Mouse (Mus musculus): ENCODE data around the gene Spred2. TPM values are rescaled to one million over a fixed set of nuclear protein-coding genes. Genes with fewer than 3 reads are reported as not detected.

The Spred2 gene
- polyA plus RNA-seq, 1 experiment from 2014 or later, result 4.6 TPM

- Histone ChIP-seq H3K9ac (no peak overlapping the region), H3K36me3 (no peaks in the 10 kb centered on the region), H3K27me3 (no peaks in the 10 kb centered on the region), H3K27ac (no peak overlapping the region), H3K9me3 (replicated peaks) (no peaks in the 10 kb centered on the region), H3K4me1 (replicated peaks) (peaks cover 36% of the 10 kb centered on the region), H3K4me3 (no peak overlapping the region), H3K4me2 (no peak overlapping the region)
- no peak for ATAC-seq (replicated peaks; ENCODE audit: insufficient number of reproducible peaks, insufficient read depth, low FRiP score, low read depth)
- 90% methylated on average over 3 of the region's 3 CpGs for WGBS
Measured at GRCm38 (mm10) chr11:19959006-19959405, 34.8 kb downstream of the Spred2 start.

GRCm38 (mm10) chr11:19959897-19960296 is 35.7 kb downstream of the Spred2 start:
- no peak overlapping the region for H3K9ac ChIP-seq
- H3K4me3 ChIP-seq, result no peak overlapping the region
- no peak overlapping the region for H3K27ac ChIP-seq
- no peak for ATAC-seq (replicated peaks; ENCODE audit: insufficient number of reproducible peaks, insufficient read depth, low FRiP score, low read depth)
- H3K27me3 ChIP-seq, result no peaks in the 10 kb centered on the region
- H3K4me1 ChIP-seq (replicated peaks), result peaks cover 43% of the 10 kb centered on the region
- WGBS, result 68% methylated on average over 5 of the region's 5 CpGs
- no peaks in the 10 kb centered on the region for H3K9me3 ChIP-seq (replicated peaks)
- H3K4me2 ChIP-seq, result no peak overlapping the region
- no peaks in the 10 kb centered on the region for H3K36me3 ChIP-seq

GRCm38 (mm10) chr11:19960541-19960940 is 36.4 kb downstream of the Spred2 start:
- Histone ChIP-seq H3K9ac (no peak overlapping the region), H3K27me3 (no peaks in the 10 kb centered on the region), H3K27ac (no peak overlapping the region), H3K36me3 (no peaks in the 10 kb centered on the region), H3K4me3 (no peak overlapping the region), H3K4me2 (no peak overlapping the region), H3K4me1 (replicated peaks) (peaks cover 49% of the 10 kb centered on the region), H3K9me3 (replicated peaks) (no peaks in the 10 kb centered on the region)
- no peak for ATAC-seq (replicated peaks; ENCODE audit: insufficient number of reproducible peaks, insufficient read depth, low FRiP score, low read depth)
- 79% methylated on average over 3 of the region's 3 CpGs for WGBS

- 86% methylated on average over 6 of the region's 6 CpGs for WGBS
- ATAC-seq (replicated peaks; ENCODE audit: insufficient number of reproducible peaks, insufficient read depth, low FRiP score, low read depth), result no peak
- Histone ChIP-seq H3K27ac (no peak overlapping the region), H3K36me3 (no peaks in the 10 kb centered on the region), H3K9ac (no peak overlapping the region), H3K4me2 (no peak overlapping the region), H3K4me3 (no peak overlapping the region), H3K27me3 (no peaks in the 10 kb centered on the region), H3K4me1 (replicated peaks) (peaks cover 50% of the 10 kb centered on the region), H3K9me3 (replicated peaks) (no peaks in the 10 kb centered on the region)
Measured at GRCm38 (mm10) chr11:19961088-19961487, 36.9 kb downstream of the Spred2 start.

- Histone ChIP-seq H3K36me3 (no peaks in the 10 kb centered on the region), H3K27ac (0 out of 2 replicates have a peak overlapping the region, but pooled peaks have one; percentile 13), H3K4me1 (replicated peaks) (peaks cover 58% of the 10 kb centered on the region), H3K9me3 (replicated peaks) (no peaks in the 10 kb centered on the region), H3K4me2 (no peak overlapping the region), H3K4me3 (no peak overlapping the region), H3K9ac (no peak overlapping the region), H3K27me3 (no peaks in the 10 kb centered on the region)
- WGBS, result 62% methylated on average over 12 of the region's 12 CpGs
- ATAC-seq (replicated peaks; ENCODE audit: insufficient number of reproducible peaks, insufficient read depth, low FRiP score, low read depth), result no peak
Measured at GRCm38 (mm10) chr11:19961766-19962365, 37.7 kb downstream of the Spred2 start.

GRCm38 (mm10) chr11:19962796-19963195 is 38.6 kb downstream of the Spred2 start:
- H3K27ac ChIP-seq, result peak overlapping the region; percentile 41; the same call in 1 of the 2 replicates
- WGBS, result 13% methylated on average over 5 of the region's 5 CpGs
- no peak overlapping the region for H3K4me2 ChIP-seq
- H3K36me3 ChIP-seq, result no peaks in the 10 kb centered on the region
- no peak overlapping the region for H3K4me3 ChIP-seq
- H3K9me3 ChIP-seq (replicated peaks), result no peaks in the 10 kb centered on the region
- H3K27me3 ChIP-seq, result no peaks in the 10 kb centered on the region
- no peak overlapping the region for H3K9ac ChIP-seq
- ATAC-seq (replicated peaks; ENCODE audit: insufficient number of reproducible peaks, insufficient read depth, low FRiP score, low read depth), result 0 out of 2 replicates have a peak, but pooled peaks have one; percentile 31
- H3K4me1 ChIP-seq (replicated peaks), result peaks cover 65% of the 10 kb centered on the region

- peak overlapping the region; percentile 41 for H3K27ac ChIP-seq
- WGBS, result 25% methylated on average over 12 of the region's 12 CpGs
- no peaks in the 10 kb centered on the region for H3K9me3 ChIP-seq (replicated peaks)
- ATAC-seq (replicated peaks; ENCODE audit: insufficient number of reproducible peaks, insufficient read depth, low FRiP score, low read depth), result 0 out of 2 replicates have a peak, but pooled peaks have one; percentile 27
- no peaks in the 10 kb centered on the region for H3K27me3 ChIP-seq
- no peaks in the 10 kb centered on the region for H3K36me3 ChIP-seq
- H3K4me2 ChIP-seq, result peak overlapping the region; percentile 33
- no peak overlapping the region for H3K9ac ChIP-seq
- no peak overlapping the region for H3K4me3 ChIP-seq
- peaks cover 65% of the 10 kb centered on the region for H3K4me1 ChIP-seq (replicated peaks)
Measured at GRCm38 (mm10) chr11:19963717-19964141, 39.6 kb downstream of the Spred2 start.

GRCm38 (mm10) chr11:19964333-19964732 is 40.2 kb downstream of the Spred2 start:
- Histone ChIP-seq H3K36me3 (no peaks in the 10 kb centered on the region), H3K27me3 (no peaks in the 10 kb centered on the region), H3K9ac (no peak overlapping the region), H3K4me3 (no peak overlapping the region), H3K27ac (peak overlapping the region; percentile 41), H3K4me2 (no peak overlapping the region), H3K4me1 (replicated peaks) (peaks cover 68% of the 10 kb centered on the region), H3K9me3 (replicated peaks) (no peaks in the 10 kb centered on the region)
- WGBS, result 68% methylated on average over 5 of the region's 5 CpGs
- ATAC-seq (replicated peaks; ENCODE audit: insufficient number of reproducible peaks, insufficient read depth, low FRiP score, low read depth), result no peak

- H3K4me2 ChIP-seq, result no peak overlapping the region
- peaks cover 76% of the 10 kb centered on the region for H3K4me1 ChIP-seq (replicated peaks)
- ATAC-seq (replicated peaks; ENCODE audit: insufficient number of reproducible peaks, insufficient read depth, low FRiP score, low read depth), result no peak
- H3K36me3 ChIP-seq, result no peaks in the 10 kb centered on the region
- H3K27ac ChIP-seq, result peak overlapping the region; percentile 41
- H3K9ac ChIP-seq, result no peak overlapping the region
- no peaks in the 10 kb centered on the region for H3K9me3 ChIP-seq (replicated peaks)
- no peaks in the 10 kb centered on the region for H3K27me3 ChIP-seq
- 59% methylated on average over 16 of the region's 16 CpGs for WGBS
- no peak overlapping the region for H3K4me3 ChIP-seq
Measured at GRCm38 (mm10) chr11:19965037-19965611, 40.9 kb downstream of the Spred2 start.

GRCm38 (mm10) chr11:19965664-19966063 is 41.5 kb downstream of the Spred2 start:
- 75% methylated on average over 4 of the region's 4 CpGs for WGBS
- peaks cover 79% of the 10 kb centered on the region for H3K4me1 ChIP-seq (replicated peaks)
- ATAC-seq (replicated peaks; ENCODE audit: insufficient number of reproducible peaks, insufficient read depth, low FRiP score, low read depth), result no peak
- H3K27ac ChIP-seq, result peak overlapping the region; percentile 41
- no peaks in the 10 kb centered on the region for H3K27me3 ChIP-seq
- no peak overlapping the region for H3K4me3 ChIP-seq
- no peaks in the 10 kb centered on the region for H3K9me3 ChIP-seq (replicated peaks)
- no peak overlapping the region for H3K4me2 ChIP-seq
- no peaks in the 10 kb centered on the region for H3K36me3 ChIP-seq
- no peak overlapping the region for H3K9ac ChIP-seq

GRCm38 (mm10) chr11:19966294-19966693 is 42.1 kb downstream of the Spred2 start:
- peaks cover 75% of the 10 kb centered on the region for H3K4me1 ChIP-seq (replicated peaks)
- H3K9ac ChIP-seq, result no peak overlapping the region
- H3K9me3 ChIP-seq (replicated peaks), result no peaks in the 10 kb centered on the region
- H3K4me3 ChIP-seq, result no peak overlapping the region
- peak overlapping the region; percentile 41 for H3K27ac ChIP-seq
- no peak overlapping the region for H3K4me2 ChIP-seq
- no peaks in the 10 kb centered on the region for H3K36me3 ChIP-seq
- WGBS, result 26% methylated on average over 2 of the region's 2 CpGs
- ATAC-seq (replicated peaks; ENCODE audit: insufficient number of reproducible peaks, insufficient read depth, low FRiP score, low read depth), result peak; percentile 76
- H3K27me3 ChIP-seq, result no peaks in the 10 kb centered on the region

- no peaks in the 10 kb centered on the region for H3K9me3 ChIP-seq (replicated peaks)
Measured at GRCm38 (mm10) chr11:19969584-19969983, 45.4 kb downstream of the Spred2 start.

More at GRCm38 (mm10) chr11:19969584-19969983, 45.4 kb downstream of the Spred2 start:
- Histone ChIP-seq H3K4me2 (no peak overlapping the region), H3K4me1 (replicated peaks) (peaks cover 55% of the 10 kb centered on the region), H3K27me3 (no peaks in the 10 kb centered on the region), H3K4me3 (no peak overlapping the region), H3K36me3 (no peaks in the 10 kb centered on the region), H3K9ac (no peak overlapping the region), H3K27ac (no peak overlapping the region)
- ATAC-seq (replicated peaks; ENCODE audit: insufficient number of reproducible peaks, insufficient read depth, low FRiP score, low read depth), result no peak
- WGBS, result 38% methylated on average over 5 of the region's 5 CpGs
